8 mouse cellular contexts compared by ENCODE assay signal in genomic region chr13:24936772-24937107, GRCm38 (mm10). TPM values are rescaled to one million over a fixed set of nuclear protein-coding genes. Genes with fewer than 3 reads are reported as not detected.
DNase-seq lines count a peak whose midpoint lies in the region; ATAC-seq and TF ChIP-seq lines count a peak whose summit lies in the region.

No protein-coding gene starts in this region.

- intact Hi-C loops in heart, postnatal 14 days (cut with DNase I) = no loop called here

- no peak for TF ChIP-seq CTCF in ES-Bruce4 (IDR thresholded peaks at IDR 0.05; ENCODE audit: low read depth, low read length)
- TF ChIP-seq CTCF in liver, postnatal 0 days (IDR thresholded peaks at IDR 0.05; ENCODE audit: low read depth) = no peak

- no peak overlapping the region for H3K27ac ChIP-seq in heart, embryonic 13.5 days (replicated peaks)
- no peak overlapping the region for H3K27ac ChIP-seq in ES-Bruce4 (ENCODE audit: insufficient read depth, low read length)
- no peak overlapping the region for H3K27ac ChIP-seq in forebrain, embryonic 16.5 days (ENCODE audit: low read length)
- H3K27ac ChIP-seq in liver, postnatal 0 days (ENCODE audit: low read depth) = peak overlapping the region; percentile 79; the same call in 1 of the 2 replicates

- H3K9ac ChIP-seq in heart, embryonic 13.5 days = peak overlapping the region; percentile 95
- peak overlapping the region; percentile 96 for H3K9ac ChIP-seq in ES-Bruce4 (ENCODE audit: low read depth, poor library complexity, severe bottlenecking)
- peak overlapping the region; percentile 86 for H3K9ac ChIP-seq in forebrain, embryonic 16.5 days (replicated peaks; ENCODE audit: low read depth, low read length)
- peak overlapping the region; percentile 76 for H3K9ac ChIP-seq in liver, postnatal 0 days (replicated peaks)

- H3K9me3 ChIP-seq in heart, embryonic 13.5 days = no peaks in the 10 kb centered on the region
- no peaks in the 10 kb centered on the region for H3K9me3 ChIP-seq in ES-Bruce4 (replicated peaks; ENCODE audit: control insufficient read depth, insufficient read depth, low read length, poor library complexity, severe bottlenecking)
- no peaks in the 10 kb centered on the region for H3K9me3 ChIP-seq in forebrain, embryonic 16.5 days (ENCODE audit: control insufficient read depth, low read length)
- H3K9me3 ChIP-seq in liver, postnatal 0 days (ENCODE audit: low read length) = no peaks in the 10 kb centered on the region

- TF ChIP-seq POLR2A in ES-Bruce4 (IDR thresholded peaks at IDR 0.05; ENCODE audit: insufficient read depth, low read length) = no peak

- ATAC-seq in heart, embryonic 13.5 days (ENCODE audit: extremely low read depth, insufficient number of reproducible peaks, low FRiP score, low TSS enrichment) = no peak
- peak; percentile 29 for ATAC-seq in forebrain, embryonic 16.5 days
- ATAC-seq in liver, postnatal 0 days = peak; percentile 10
- no peak for ATAC-seq in inflammation-experienced regulatory T-cells, adult 6 months

- H3K4me2 ChIP-seq in heart, embryonic 13.5 days = peak overlapping the region; percentile 82
- H3K4me2 ChIP-seq in forebrain, embryonic 16.5 days (ENCODE audit: low read length) = peak overlapping the region; percentile 92
- peak overlapping the region; percentile 78 for H3K4me2 ChIP-seq in liver, postnatal 0 days (ENCODE audit: low read depth, low read length)

- no peak for DNase-seq in heart, postnatal 14 days
- DNase-seq in liver, postnatal 0 days = no peak
- no peak for DNase-seq in adrenal gland, adult 18-20 months (ENCODE audit: low spot score in 2 of 2)
- DNase-seq in adrenal gland, postnatal 10 days = no peak

- H3K27me3 ChIP-seq in heart, embryonic 13.5 days (replicated peaks) = no peaks in the 10 kb centered on the region
- H3K27me3 ChIP-seq in ES-Bruce4 (ENCODE audit: control insufficient read depth, insufficient read depth, low read length, poor library complexity, severe bottlenecking) = no peaks in the 10 kb centered on the region; the same call in 1 of the 2 replicates
- no peaks in the 10 kb centered on the region for H3K27me3 ChIP-seq in forebrain, embryonic 16.5 days (replicated peaks; ENCODE audit: control insufficient read depth, insufficient read depth, low read length)
- H3K27me3 ChIP-seq in liver, postnatal 0 days (ENCODE audit: insufficient read depth, low read length) = peaks cover 7% of the 10 kb centered on the region

- peaks cover 7% of the 10 kb centered on the region for H3K36me3 ChIP-seq in heart, embryonic 13.5 days
- H3K36me3 ChIP-seq in ES-Bruce4 (ENCODE audit: control insufficient read depth, insufficient read depth, low read length, poor library complexity, severe bottlenecking) = no peaks in the 10 kb centered on the region
- no peaks in the 10 kb centered on the region for H3K36me3 ChIP-seq in forebrain, embryonic 16.5 days (ENCODE audit: control insufficient read depth, insufficient read depth)
- no peaks in the 10 kb centered on the region for H3K36me3 ChIP-seq in liver, postnatal 0 days (replicated peaks; ENCODE audit: insufficient read depth, low read length)

- H3K4me3 ChIP-seq in heart, embryonic 13.5 days = peak overlapping the region; percentile 94
- peak overlapping the region; percentile 83 for H3K4me3 ChIP-seq in ES-Bruce4 (ENCODE audit: low read depth, low read length)
- H3K4me3 ChIP-seq in forebrain, embryonic 16.5 days (replicated peaks; ENCODE audit: low read length) = peak overlapping the region; percentile 89
- peak overlapping the region; percentile 67 for H3K4me3 ChIP-seq in liver, postnatal 0 days (ENCODE audit: low read depth, low read length)

- TF ChIP-seq EP300 in ES-Bruce4 (IDR thresholded peaks at IDR 0.05; ENCODE audit: insufficient read depth, low read depth, low read length) = no peak
- TF ChIP-seq EP300 in liver, postnatal 0 days (IDR thresholded peaks at IDR 0.05; ENCODE audit: low read depth) = no peak

- H3K4me1 ChIP-seq in heart, embryonic 13.5 days = peaks cover 18% of the 10 kb centered on the region
- no peaks in the 10 kb centered on the region for H3K4me1 ChIP-seq in ES-Bruce4 (ENCODE audit: control insufficient read depth, insufficient read depth, low read length)
- H3K4me1 ChIP-seq in forebrain, embryonic 16.5 days (replicated peaks; ENCODE audit: control insufficient read depth, insufficient read depth, low read length) = peaks cover 11% of the 10 kb centered on the region
- peaks cover 11% of the 10 kb centered on the region for H3K4me1 ChIP-seq in liver, postnatal 0 days (ENCODE audit: insufficient read depth)

- 45% methylated on average over 5 of the region's 5 CpGs for WGBS in heart, embryonic 13.5 days
- 35% methylated on average over 5 of the region's 5 CpGs for WGBS in forebrain, embryonic 16.5 days
- 29% methylated on average over 5 of the region's 5 CpGs for WGBS in liver, postnatal 0 days (ENCODE audit: insufficient replicate concordance)

RNA-seq across cellular contexts. Expression of gene Aldh5a1, which starts 0.7 kb away (rescaled TPM):
- 10.6 and 10.7 TPM in 2 replicates for polyA plus RNA-seq in heart, embryonic 13.5 days (2015; fragmentation: Nextera tagmentation; extraction: Ambion mirVana)
- total RNA-seq in heart, postnatal 14 days (2021) = 10 to 100 TPM; 18.2 to 20.5 TPM
- 14.2 and 14.6 TPM in 2 replicates for polyA plus RNA-seq in ES-Bruce4 (2011; ENCODE audit: insufficient read depth, insufficient read length, low read depth, missing spikeins)
- polyA plus RNA-seq in forebrain, embryonic 16.5 days (2015; fragmentation: Nextera tagmentation; extraction: Ambion mirVana) = 8.2 and 9.0 TPM in 2 replicates
- 3.8 and 3.9 TPM in 2 replicates for polyA plus RNA-seq in liver, postnatal 0 days (2015; fragmentation: Nextera tagmentation; extraction: Ambion mirVana)
- total RNA-seq in adrenal gland, adult 18-20 months (2021) = 10 to 100 TPM; 15.3 to 17.4 TPM
- under 1 TPM; 0.11 to 0.68 (median 0.57) TPM for polyA plus RNA-seq in inflammation-experienced regulatory T-cells, adult 6 months (2017; shearing (Covaris generic))
- total RNA-seq in adrenal gland, postnatal 10 days (2021) = 10 to 100 TPM; 16.6 to 19.7 TPM

RNA-seq across cellular contexts. Expression of gene Gpld1, which starts 6.2 kb away (rescaled TPM):
- 0.24 and 0.33 TPM in 2 replicates for polyA plus RNA-seq in heart, embryonic 13.5 days (2015; fragmentation: Nextera tagmentation; extraction: Ambion mirVana)
- 1 to 10 TPM; 1.2 to 1.5 TPM for total RNA-seq in heart, postnatal 14 days (2021)
- 2.1 and 2.5 TPM in 2 replicates for polyA plus RNA-seq in ES-Bruce4 (2011; ENCODE audit: insufficient read depth, insufficient read length, low read depth, missing spikeins)
- 0.81 and 1.4 TPM in 2 replicates for polyA plus RNA-seq in forebrain, embryonic 16.5 days (2015; fragmentation: Nextera tagmentation; extraction: Ambion mirVana)
- 52.2 and 59.7 TPM in 2 replicates for polyA plus RNA-seq in liver, postnatal 0 days (2015; fragmentation: Nextera tagmentation; extraction: Ambion mirVana)
- 1 to 10 TPM; 4.2 to 5.9 TPM for total RNA-seq in adrenal gland, adult 18-20 months (2021)
- polyA plus RNA-seq in inflammation-experienced regulatory T-cells, adult 6 months (2017; shearing (Covaris generic)) = 1 to 10 TPM; 1.0 to 3.3 (median 1.9) TPM
- 10 to 100 TPM in 1 of 2 experiments, 1 to 10 TPM in 1; 7.2 to 14.2 TPM for total RNA-seq in adrenal gland, postnatal 10 days (2021)

Comparison
In these comparisons a context has a peak if more than half of its experiments do, and no peak if none do; other contexts are left out.
1. ATAC-seq: peak in forebrain, embryonic 16.5 days (single experiment) and liver, postnatal 0 days (single experiment); none in heart, embryonic 13.5 days (single experiment) and inflammation-experienced regulatory T-cells, adult 6 months (single experiment).
2. RNA of gene Gpld1, which starts 6.2 kb away (polyA plus RNA-seq): 52.2 to 59.7 TPM in liver, postnatal 0 days; 2.1 to 2.5 TPM in ES-Bruce4, 1.0 to 3.3 TPM in inflammation-experienced regulatory T-cells, adult 6 months, 0.81 to 1.4 TPM in forebrain, embryonic 16.5 days and 0.24 to 0.33 TPM in heart, embryonic 13.5 days; every median in the first group is over 10 times any median in the second.
3. Peak in every context shown above with its lines, with median percentiles within 50 percentile points of each other: H3K4me2 ChIP-seq, H3K4me3 ChIP-seq and H3K9ac ChIP-seq.